In genomic region chr12:80828951-80829350, GRCm38 (mm10) we compare ENCODE assay signal across 23 mouse cellular contexts.
"Had no signal": no experiment of that assay in that cellular context is flagged by ENCODE, and none has a peak within 500 bp of the region (broad histone marks: within the 10 kb centered on the region; RNA-seq: fewer than 3 reads in every experiment).

No protein-coding gene starts in this region.

- H3K27me3 ChIP-seq: limb, embryonic 13.5 days; megakaryocyte, embryonic 14.5 days; midbrain, embryonic 15.5 days; neural tube, embryonic 12.5 days; neural tube, embryonic 15.5 days; stomach, embryonic 15.5 days had no signal

- H3K9me3 ChIP-seq: limb, embryonic 10.5 days; limb, embryonic 13.5 days; megakaryocyte, embryonic 14.5 days; midbrain, embryonic 10.5 days; midbrain, embryonic 15.5 days; neural tube, embryonic 12.5 days; neural tube, embryonic 15.5 days; stomach, embryonic 15.5 days had no signal

- H3K4me2 ChIP-seq: limb, embryonic 13.5 days; liver, embryonic 11.5 days; midbrain, embryonic 15.5 days; neural tube, embryonic 12.5 days; neural tube, embryonic 15.5 days; stomach, embryonic 15.5 days had no signal

- DNase-seq: kidney, adult 18-20 months; kidney, adult 9 months; kidney, postnatal 14 days; kidney, postnatal 4 days; layer of hippocampus, postnatal 36 days; liver, postnatal 0 days; lung, postnatal 36 days; right cerebral cortex, adult 18-20 months; right cerebral cortex, postnatal 25 days; spleen, adult 18-20 months; thymus, postnatal 25 days had no signal

- H3K36me3 ChIP-seq: midbrain, embryonic 15.5 days; neural tube, embryonic 15.5 days; stomach, embryonic 15.5 days had no signal

- ATAC-seq: inflammation-experienced regulatory T-cells, adult 6 months; intestine, embryonic 16.5 days; liver, postnatal 0 days; midbrain, embryonic 15.5 days had no signal

- H3K9ac ChIP-seq: limb, embryonic 13.5 days; liver, embryonic 14.5 days; liver, postnatal 0 days; midbrain, embryonic 15.5 days; neural tube, embryonic 12.5 days; neural tube, embryonic 15.5 days; stomach, embryonic 15.5 days had no signal

- H3K4me1 ChIP-seq: limb, embryonic 10.5 days had no signal

- H3K27ac ChIP-seq: limb, embryonic 10.5 days; limb, embryonic 13.5 days; liver, embryonic 14.5 days; midbrain, embryonic 10.5 days; midbrain, embryonic 15.5 days; neural tube, embryonic 12.5 days; neural tube, embryonic 15.5 days; stomach, embryonic 15.5 days had no signal

- H3K4me3 ChIP-seq: limb, embryonic 10.5 days; limb, embryonic 13.5 days; megakaryocyte, embryonic 14.5 days; midbrain, embryonic 10.5 days; midbrain, embryonic 15.5 days; neural tube, embryonic 12.5 days; neural tube, embryonic 15.5 days; stomach, embryonic 15.5 days had no signal
